Mouse (Mus musculus) B cell, adult (primary cell): ENCODE data around the gene Bnc2. TPM values are rescaled to one million over a fixed set of nuclear protein-coding genes. Genes with fewer than 3 reads are reported as not detected.

Experiments used
- total RNA-seq: library from RNA; stranded (reverse); gene quantifications from 4 replicates; pipeline ENCODE4 v1.2.4, GENCODE M21; 2023; ENCODE audit not compliant: inconsistent age

Gene Bnc2
- not detected in 4 replicates for total RNA-seq

DNA sequence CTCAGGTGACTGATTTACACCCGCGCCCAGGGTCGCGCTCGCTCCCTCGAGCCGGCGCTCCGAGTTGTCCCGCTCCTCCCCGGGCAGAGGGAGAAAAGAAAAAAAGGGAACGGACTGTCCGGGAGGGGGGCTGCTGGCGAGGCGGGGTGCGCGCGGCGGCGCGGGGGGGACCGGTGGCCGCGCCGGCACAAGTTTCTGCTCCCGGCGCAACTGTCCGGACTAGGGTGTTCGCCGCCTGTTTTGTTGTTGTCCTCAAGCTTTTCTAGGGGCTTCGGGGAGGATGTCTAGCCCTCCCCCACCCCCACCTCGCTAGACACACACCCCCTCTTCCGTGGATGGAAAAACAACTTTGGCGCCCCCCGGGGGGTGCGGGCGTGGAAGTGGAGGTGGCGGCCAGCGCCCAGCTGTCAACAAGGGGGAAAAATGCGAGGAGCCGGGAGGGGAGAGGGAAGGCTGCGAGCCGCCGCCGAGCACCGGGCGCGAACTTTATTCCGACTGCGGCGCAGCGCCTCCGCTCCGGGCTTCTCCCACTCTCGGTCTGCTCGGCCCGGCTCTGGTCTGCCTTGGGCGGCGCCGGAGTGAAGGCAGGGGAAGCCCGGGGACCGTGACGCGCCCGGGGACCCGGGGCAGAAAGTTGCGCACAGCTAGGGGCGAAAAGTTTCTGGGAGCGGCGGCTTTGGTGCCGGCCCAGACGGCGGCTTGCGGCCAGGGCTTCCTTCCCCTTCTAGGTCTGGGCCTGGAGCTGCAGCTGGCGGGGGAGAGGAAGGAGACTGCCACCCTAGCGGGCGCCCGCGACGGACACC is at the start of gene Bnc2:
Gene Bnc2 (minus strand): TSS at position 105 of the 803 bp plus-strand sequence.

Other genes with a start within 250 kb of the Bnc2 start
- gene Cntln, start 209.0 kb upstream of the Bnc2 start, total RNA-seq, result 1.8 to 2.2 TPM (median 2.0 TPM) in 4 replicates